Mouse (Mus musculus) CD4-positive naive resting alpha-beta T cell, adult 76 days (primary cell): Measurements from ENCODE around the gene Defb38. TPM values are rescaled to one million over a fixed set of nuclear protein-coding genes. Genes with fewer than 3 reads are reported as not detected.

Source experiments
- total RNA-seq: library from RNA; stranded (reverse); gene quantifications from one replicate; pipeline ENCODE4 v1.2.4, GENCODE M21; 2023

Gene Defb38
- not detected for total RNA-seq

DNA sequence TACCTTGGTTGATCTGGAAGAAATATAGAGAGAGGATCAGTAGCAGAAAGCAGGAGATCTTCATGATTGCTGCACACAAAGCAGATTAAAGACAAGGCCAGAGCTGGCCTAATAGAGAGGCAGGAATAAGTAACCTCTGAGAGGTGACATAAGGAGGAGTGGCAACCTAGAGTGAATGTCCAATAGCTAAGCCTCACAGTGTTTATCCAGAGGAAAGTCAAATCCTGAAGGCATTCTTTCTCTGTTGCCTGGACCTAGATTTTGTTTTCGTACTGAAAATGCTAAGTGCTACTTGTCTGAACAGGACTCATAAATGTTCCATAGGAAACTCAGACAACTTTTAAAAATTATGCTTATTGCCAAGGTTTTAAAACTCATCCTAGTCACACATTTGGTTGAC, at the start of gene Defb38:
Gene Defb38, minus strand, starts transcription at position 101 of the 400 bp plus-strand sequence.

GRCm38 (mm10) chr8:19064710-19065109, 38.3 kb upstream of the Defb38 start, which contains the start of gene Defb39:
Defb39 (minus strand) TSS chr8:19064810.

Other genes starting within 250 kb of the Defb38 start
- gene Defb40, start 48.3 kb downstream of the Defb38 start, total RNA-seq, result not detected
- gene Defb37, start 35.5 kb downstream of the Defb38 start, total RNA-seq, result not detected
- not detected for gene Defb39, start 38.2 kb upstream of the Defb38 start, total RNA-seq
- not detected for gene Defb12, start 88.3 kb upstream of the Defb38 start, total RNA-seq
- not detected for gene Defb34, start 97.2 kb upstream of the Defb38 start, total RNA-seq
- not detected for gene Gm45826, start 114.2 kb upstream of the Defb38 start, total RNA-seq
- not detected for gene Defb14, start 167.8 kb upstream of the Defb38 start, total RNA-seq
- gene Defb4, start 172.1 kb upstream of the Defb38 start, total RNA-seq, result not detected
- gene Defb6, start 198.9 kb upstream of the Defb38 start, total RNA-seq, result not detected
- gene Defb46, start 213.3 kb upstream of the Defb38 start, total RNA-seq, result not detected
- not detected for gene Defb5, start 221.0 kb upstream of the Defb38 start, total RNA-seq